Mouse (Mus musculus): Measurements from ENCODE around the gene Sept11.

DNA sequence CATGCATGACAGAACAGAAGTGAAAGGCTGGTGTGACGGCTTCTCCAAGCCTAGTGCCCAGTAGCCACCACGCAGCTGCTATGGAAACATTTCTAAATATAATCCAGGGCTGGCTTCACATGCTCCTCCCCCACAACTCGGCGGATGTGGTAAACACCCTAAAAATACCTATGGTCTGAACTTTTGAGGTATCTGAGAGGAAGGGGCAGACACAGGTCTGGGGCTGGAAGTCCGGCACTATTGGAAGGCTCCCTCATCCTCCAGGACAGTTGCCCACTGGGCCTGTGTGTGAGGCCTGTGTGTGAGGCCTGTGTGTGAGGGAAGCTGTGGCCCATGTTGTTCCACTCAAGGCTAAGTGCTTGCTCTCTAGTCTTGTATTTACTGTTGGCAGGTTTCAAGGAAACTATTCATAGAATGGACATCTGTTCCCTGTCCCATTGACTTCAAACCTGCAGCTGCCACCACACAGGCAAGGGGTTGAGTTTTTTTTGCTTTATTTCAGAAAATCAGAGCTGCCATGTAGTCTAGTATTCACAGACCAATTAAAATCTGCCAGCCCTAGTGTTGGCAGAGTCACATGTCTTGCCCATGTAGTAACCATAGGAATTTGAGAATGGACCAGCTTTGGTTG lies 43.8 kb downstream of the Sept11 start:
- no peak for TF ChIP-seq CTCF (IDR thresholded peaks at IDR 0.05; ENCODE audit: control insufficient read depth, insufficient read depth, insufficient read length)
- TF ChIP-seq MYOD1 (IDR thresholded peaks at IDR 0.05; ENCODE audit: control insufficient read depth, insufficient read length, low read depth) = no peak
